Mouse (Mus musculus) intestine, embryonic 14.5 days (tissue): ENCODE measurements around the gene Glod4. TPM values are rescaled to one million over a fixed set of nuclear protein-coding genes. Genes with fewer than 3 reads are reported as not detected.

ENCODE experiments used
- ATAC-seq: fragments of 200-750 bp; cut with Nextera tagmentation; replicated peaks from 2 replicates; pipeline ENCODE4 v1.8.0; 2017; ENCODE audit warnings: low read depth, moderate number of reproducible peaks, moderate TSS enrichment, moderate library complexity; ENCODE audit not compliant: low FRiP score, low TSS enrichment
- DNase-seq: peaks from one replicate; pipeline ENCODE4 v3.0.0-alpha.2; 2018; ENCODE audit warnings: low spot score
- H3K27ac ChIP-seq: fragments of 300-500 bp; sonication (generic); 2 replicates; pipeline ENCODE4 v1.5.1; 2014; ENCODE audit warnings: low read depth, mild to moderate bottlenecking, control low read depth
- H3K27me3 ChIP-seq: fragments of 300-500 bp; sonication (generic); replicated peaks from 2 replicates; pipeline ENCODE4 v1.6.1; 2014; ENCODE audit warnings: low read length, control low read depth; ENCODE audit not compliant: control insufficient read depth, insufficient read depth
- H3K36me3 ChIP-seq: fragments of 300-500 bp; sonication (generic); 2 replicates; pipeline ENCODE4 v1.6.1; 2014; ENCODE audit warnings: low read length, control low read depth; ENCODE audit not compliant: control insufficient read depth, insufficient read depth
- H3K4me1 ChIP-seq: fragments of 300-500 bp; sonication (generic); replicated peaks from 2 replicates; pipeline ENCODE4 v1.6.1; 2014; ENCODE audit warnings: low read length, control low read depth, mixed read lengths; ENCODE audit not compliant: control insufficient read depth, insufficient read depth
- H3K4me2 ChIP-seq: fragments of 300-500 bp; sonication (generic); 2 replicates; pipeline ENCODE4 v1.6.1; 2014; ENCODE audit warnings: low read length
- H3K4me3 ChIP-seq: fragments of 300-500 bp; sonication (generic); 2 replicates; pipeline ENCODE4 v1.5.1; 2014; ENCODE audit warnings: low read depth, low read length, control low read depth, mixed read lengths
- H3K9ac ChIP-seq: fragments of 300-500 bp; sonication (generic); 2 replicates; pipeline ENCODE4 v1.6.1; 2014; ENCODE audit warnings: mild to moderate bottlenecking, low read length
- H3K9me3 ChIP-seq: fragments of 300-500 bp; sonication (generic); 2 replicates; pipeline ENCODE4 v1.6.1; 2016; ENCODE audit warnings: low read length, control low read depth; ENCODE audit not compliant: control insufficient read depth
- WGBS: fragments of 180-500 bp; shearing (Covaris S2); extraction: QIAGEN DNeasy Blood & Tissue Kit; methylation state at CpG from one replicate; pipeline ENCODE4 v1.1.7; 2014; 5-methylcytosine and 5-hydroxymethylcytosine counted together
- polyA plus RNA-seq: library from polyadenylated mRNA; unstranded; fragments of >200 nt; fragmentation: Nextera tagmentation; extraction: Ambion mirVana; gene quantifications from 2 replicates; pipeline ENCODE4 v1.2.1, GENCODE M21; 2014

The Glod4 gene
- polyA plus RNA-seq, 1 experiment from 2014 or later = 147 TPM

DNA sequence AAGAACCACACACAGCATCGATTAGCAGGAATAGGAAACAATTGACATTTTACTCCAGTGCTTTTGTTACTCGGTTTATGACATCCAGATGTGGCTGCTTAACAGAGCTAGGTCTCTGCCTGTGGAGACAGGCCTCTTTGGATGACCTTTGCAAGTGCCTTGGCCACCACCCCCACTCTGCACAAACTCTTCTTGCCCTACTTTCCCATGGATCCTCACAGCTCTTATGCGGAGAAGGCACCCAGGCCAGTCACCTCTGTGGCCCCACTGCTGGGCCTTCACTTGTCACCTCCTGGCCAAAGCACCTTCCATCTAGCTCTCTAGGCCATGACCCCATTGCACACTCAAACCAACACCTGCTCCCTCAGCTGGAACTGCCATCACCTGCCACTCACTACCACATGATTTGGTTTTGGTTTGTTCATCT lies 159.6 kb downstream of the Glod4 start:
- ATAC-seq (no peak), DNase-seq (no peak)
- no peak overlapping the region for H3K4me2 ChIP-seq
- no peak overlapping the region for H3K9ac ChIP-seq
- H3K4me3 ChIP-seq = no peak overlapping the region
- H3K36me3 ChIP-seq = peaks cover 32% of the 10 kb centered on the region
- H3K9me3 ChIP-seq = no peaks in the 10 kb centered on the region
- 56% methylated on average over 3 of the region's 3 CpGs for WGBS
- no peak overlapping the region for H3K27ac ChIP-seq
- no peaks in the 10 kb centered on the region for H3K27me3 ChIP-seq
- H3K4me1 ChIP-seq = no peaks in the 10 kb centered on the region

DNA sequence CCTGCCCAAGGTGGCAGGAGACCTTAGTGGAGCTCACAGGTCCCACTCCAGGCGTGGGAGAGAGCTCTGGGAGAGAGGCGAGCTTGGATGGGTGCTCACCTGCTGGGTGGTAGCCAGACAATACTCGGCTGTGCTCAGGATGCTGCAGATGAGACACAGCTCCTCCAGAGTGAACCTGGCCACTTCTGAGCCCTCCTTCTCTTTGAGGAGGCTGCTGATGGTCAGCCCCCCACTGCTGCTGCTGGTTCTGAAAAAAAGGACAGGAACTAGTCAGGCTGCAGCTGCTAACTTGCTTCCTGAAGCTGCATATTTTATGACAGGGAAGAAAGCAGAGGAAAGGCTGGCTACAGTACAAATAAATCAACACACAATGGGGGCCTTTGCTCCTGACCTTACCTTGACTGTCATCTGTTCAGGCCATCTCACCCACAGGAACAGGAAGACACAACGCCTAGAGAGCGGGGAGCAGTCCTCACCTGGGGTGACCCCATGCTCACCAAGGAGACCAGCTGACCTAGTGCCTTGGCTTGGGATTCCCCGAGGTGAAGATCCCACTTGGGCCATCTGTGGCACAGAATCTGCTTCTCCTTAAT lies 162.4 kb downstream of the Glod4 start:
- Histone ChIP-seq H3K4me2 (no peak overlapping the region), H3K9me3 (no peaks in the 10 kb centered on the region), H3K27ac (no peak overlapping the region), H3K9ac (no peak overlapping the region), H3K27me3 (no peaks in the 10 kb centered on the region), H3K4me1 (no peaks in the 10 kb centered on the region), H3K36me3 (peaks cover 29% of the 10 kb centered on the region; the same call in 1 of the 2 replicates), H3K4me3 (no peak overlapping the region)
- WGBS = 87% methylated on average over 6 of the region's 6 CpGs
- ATAC-seq (no peak), DNase-seq (no peak)

DNA sequence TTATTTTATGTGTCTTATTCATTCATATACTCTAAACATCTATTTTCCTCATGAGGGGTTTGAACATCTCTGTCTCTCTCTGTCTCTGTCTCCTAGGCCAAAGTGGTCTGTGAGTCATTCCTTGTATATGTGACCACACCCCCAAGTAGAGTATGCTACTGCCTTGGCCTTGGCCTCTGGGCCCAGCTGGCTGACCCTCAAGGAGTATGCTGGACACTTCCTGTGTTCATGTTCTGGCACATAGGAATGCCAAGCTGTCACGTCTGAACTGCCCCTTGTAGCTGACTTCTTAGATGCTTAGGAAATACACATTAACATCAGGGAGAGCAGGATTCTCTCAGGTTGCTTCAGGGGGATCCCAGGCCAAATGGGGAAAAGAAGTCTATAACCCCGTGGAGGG lies 163.2 kb downstream of the Glod4 start:
- no peaks in the 10 kb centered on the region for H3K27me3 ChIP-seq
- no peak for DNase-seq
- no peak overlapping the region for H3K27ac ChIP-seq
- no peak overlapping the region for H3K4me2 ChIP-seq
- peaks cover 34% of the 10 kb centered on the region; the same call in 1 of the 2 replicates for H3K36me3 ChIP-seq
- ATAC-seq = no peak
- WGBS = 64% methylated on average over 2 of the region's 2 CpGs
- H3K9me3 ChIP-seq = no peaks in the 10 kb centered on the region
- peaks cover 2% of the 10 kb centered on the region for H3K4me1 ChIP-seq
- no peak overlapping the region for H3K4me3 ChIP-seq
- no peak overlapping the region for H3K9ac ChIP-seq

DNA sequence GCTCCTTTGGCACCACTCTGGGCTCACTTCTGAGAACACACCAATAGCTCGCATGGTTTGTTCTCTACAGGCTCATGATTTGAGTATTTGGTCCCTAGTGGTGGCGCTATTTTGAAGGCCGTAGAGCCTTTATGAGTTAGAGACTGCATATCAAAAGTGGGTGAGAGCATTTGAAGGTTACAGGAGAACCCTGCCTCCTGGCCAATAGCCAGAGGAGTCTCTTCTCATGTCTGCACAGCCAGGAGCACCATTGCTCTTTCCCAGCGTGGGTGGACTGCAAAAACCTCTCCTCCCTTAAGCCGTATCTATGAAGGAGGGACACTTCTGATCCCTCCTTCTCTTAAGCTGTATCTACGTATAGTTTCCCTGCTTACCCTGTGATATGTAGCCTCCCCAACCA lies 166.2 kb downstream of the Glod4 start:
- Histone ChIP-seq H3K9me3 (no peaks in the 10 kb centered on the region), H3K9ac (no peak overlapping the region), H3K4me1 (peaks cover 13% of the 10 kb centered on the region), H3K4me3 (no peak overlapping the region), H3K27ac (no peak overlapping the region), H3K36me3 (peaks cover 36% of the 10 kb centered on the region), H3K4me2 (no peak overlapping the region), H3K27me3 (no peaks in the 10 kb centered on the region)
- DNase-seq = no peak
- 84% methylated on average over 6 of the region's 6 CpGs for WGBS
- no peak for ATAC-seq

DNA sequence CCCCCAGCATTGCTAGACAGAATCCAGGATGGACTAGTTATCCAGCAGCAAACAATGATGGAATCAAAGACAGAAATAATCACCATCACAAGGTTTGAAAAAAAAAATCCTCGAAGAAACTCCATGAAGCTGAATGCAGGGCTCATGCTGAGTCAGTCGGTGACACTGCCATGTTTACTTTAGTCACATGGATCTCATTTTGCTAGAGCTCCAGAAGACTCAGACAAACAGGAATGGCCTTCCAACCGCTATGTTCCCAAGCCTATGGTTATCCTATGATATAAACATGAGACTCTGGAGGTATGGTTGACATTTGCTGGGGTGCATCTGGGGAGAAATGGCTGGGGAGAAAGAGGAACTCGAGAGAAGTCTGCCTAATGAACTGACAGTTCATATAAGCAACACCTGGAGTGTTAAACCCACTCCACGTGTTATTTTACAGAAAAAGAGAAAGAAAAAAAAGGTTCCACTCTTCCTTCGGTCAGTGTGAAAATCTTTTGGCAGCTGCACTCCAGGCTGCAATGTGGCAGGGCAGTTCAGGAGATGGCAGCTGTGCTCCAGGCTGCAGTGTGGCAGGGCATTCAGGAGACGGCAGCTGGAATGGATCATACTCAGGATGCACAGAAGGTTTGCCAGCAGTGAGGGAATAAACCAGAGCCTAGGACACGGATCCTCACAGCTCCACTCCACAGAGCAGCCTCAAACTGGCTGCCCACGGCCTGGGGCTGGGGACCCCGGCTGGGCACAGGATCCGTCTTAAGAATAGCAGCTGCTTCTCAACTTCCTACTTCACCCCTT lies 169.0 kb downstream of the Glod4 start:
- 0 out of 2 replicates have a peak, but pooled peaks have one; percentile 47 for ATAC-seq
- H3K27ac ChIP-seq = peak overlapping the region; percentile 28; the same call in 1 of the 2 replicates
- WGBS = 39% methylated on average over 11 of the region's 11 CpGs

More for the DNA sequence above, 169.0 kb downstream of the Glod4 start:
- H3K4me3 ChIP-seq = no peak overlapping the region
- H3K27me3 ChIP-seq = no peaks in the 10 kb centered on the region
- no peak overlapping the region for H3K4me2 ChIP-seq
- no peaks in the 10 kb centered on the region for H3K9me3 ChIP-seq
- no peak for DNase-seq
- H3K9ac ChIP-seq = no peak overlapping the region
- H3K36me3 ChIP-seq = peaks cover 18% of the 10 kb centered on the region
- peaks cover 13% of the 10 kb centered on the region for H3K4me1 ChIP-seq

Other genes with a start within 250 kb of the Glod4 start
- 2.7 and 4.0 TPM in 2 replicates for gene 1700016K19Rik, start 243.8 kb downstream of the Glod4 start, polyA plus RNA-seq
- gene Rflnb, start 215.9 kb downstream of the Glod4 start, polyA plus RNA-seq = 50.1 and 53.8 TPM in 2 replicates
- gene Vps53, start 64.1 kb downstream of the Glod4 start, polyA plus RNA-seq = 42.5 and 45.7 TPM in 2 replicates
- gene Fam57a, start 64.1 kb downstream of the Glod4 start, polyA plus RNA-seq = 114 and 117 TPM in 2 replicates
- 1.2 and 2.0 TPM in 2 replicates for gene Dbil5, start 26.1 kb downstream of the Glod4 start, polyA plus RNA-seq
- 37.5 and 42.9 TPM in 2 replicates for gene Gemin4, start 26.1 kb downstream of the Glod4 start, polyA plus RNA-seq
- 29.6 and 29.9 TPM in 2 replicates for gene Mrm3, start within 50 bp of the Glod4 start, polyA plus RNA-seq
- gene Nxn, start 155.4 kb upstream of the Glod4 start, polyA plus RNA-seq = 45.8 and 51.4 TPM in 2 replicates
- gene Timm22, start 163.2 kb upstream of the Glod4 start, polyA plus RNA-seq = 117 and 119 TPM in 2 replicates